Mouse (Mus musculus) stomach, postnatal 0 days (tissue): ENCODE results near the gene Prex1.

ENCODE experiments used
- CTCF ChIP-seq: IDR thresholded peaks from 2 replicates; pipeline ENCODE4 v1.5.1; 2016; ENCODE audit warnings: antibody characterized with exemption, low read depth, mild to moderate bottlenecking, moderate library complexity
- EP300 ChIP-seq: optimal IDR thresholded peaks from 2 replicates; pipeline ENCODE3; 2016; ENCODE audit warnings: antibody characterized with exemption

- no peak for TF ChIP-seq CTCF
- TF ChIP-seq EP300 = no peak
Measured at GRCm38 (mm10) chr2:166536896-166537295, 176.7 kb downstream of the Prex1 start.
